Mouse (Mus musculus): ENCODE measurements at regions not wholly inside any gene's neighbourhood (a gene's known extent, or its start where the extent isn't known, plus 50 kb on each side); places are given as distances from the start of the nearest gene placed in this dataset. TPM values are rescaled to one million over a fixed set of nuclear protein-coding genes. Genes with fewer than 3 reads are reported as not detected.

- Histone ChIP-seq H3K36me3 (ENCODE audit: control insufficient read depth, insufficient read depth) (no peaks in the 10 kb centered on the region), H3K4me2 (replicated peaks; ENCODE audit: low read depth) (no peak overlapping the region), H3K27ac (ENCODE audit: low read depth, low read length) (no peak overlapping the region), H3K9ac (ENCODE audit: low read depth, low read length) (no peak overlapping the region), H3K4me3 (ENCODE audit: low read depth, low read length) (no peak overlapping the region), H3K27me3 (replicated peaks; ENCODE audit: control insufficient read depth, insufficient read depth, low read length) (no peaks in the 10 kb centered on the region), H3K4me1 (replicated peaks; ENCODE audit: control insufficient read depth, insufficient read depth, low read length) (no peaks in the 10 kb centered on the region), H3K9me3 (ENCODE audit: control insufficient read depth) (no peaks in the 10 kb centered on the region)
- WGBS: 74% methylated on average over 13 of the region's 13 CpGs
- no peak for ATAC-seq
- no peak for TF ChIP-seq CTCF (IDR thresholded peaks at IDR 0.05; ENCODE audit: low read depth)
Observed at GRCm38 (mm10) chr10:60891476-60892170, 60.2 kb upstream of the Unc5b start.

GRCm38 (mm10) chr10:60889792-60890191 is 58.4 kb upstream of the Unc5b start:
- no peak for TF ChIP-seq CTCF (IDR thresholded peaks at IDR 0.05; ENCODE audit: low read depth)
- Histone ChIP-seq H3K9ac (ENCODE audit: low read depth, low read length) (no peak overlapping the region), H3K27ac (ENCODE audit: low read depth, low read length) (no peak overlapping the region), H3K27me3 (replicated peaks; ENCODE audit: control insufficient read depth, insufficient read depth, low read length) (no peaks in the 10 kb centered on the region), H3K4me3 (ENCODE audit: low read depth, low read length) (no peak overlapping the region), H3K4me1 (replicated peaks; ENCODE audit: control insufficient read depth, insufficient read depth, low read length) (no peaks in the 10 kb centered on the region), H3K9me3 (ENCODE audit: control insufficient read depth) (no peaks in the 10 kb centered on the region), H3K36me3 (ENCODE audit: control insufficient read depth, insufficient read depth) (no peaks in the 10 kb centered on the region), H3K4me2 (replicated peaks; ENCODE audit: low read depth) (no peak overlapping the region)
- 84% methylated on average over 13 of the region's 13 CpGs for WGBS
- no peak for ATAC-seq

- no peak overlapping the region for H3K9ac ChIP-seq (ENCODE audit: low read depth, low read length)
- no peak for ATAC-seq
- no peaks in the 10 kb centered on the region for H3K27me3 ChIP-seq (replicated peaks; ENCODE audit: control insufficient read depth, insufficient read depth, low read length)
- H3K4me2 ChIP-seq (replicated peaks; ENCODE audit: low read depth): no peak overlapping the region
- no peak overlapping the region for H3K27ac ChIP-seq (ENCODE audit: low read depth, low read length)
- no peaks in the 10 kb centered on the region for H3K4me1 ChIP-seq (replicated peaks; ENCODE audit: control insufficient read depth, insufficient read depth, low read length)
- no peak for TF ChIP-seq CTCF (IDR thresholded peaks at IDR 0.05; ENCODE audit: low read depth)
- no peak overlapping the region for H3K4me3 ChIP-seq (ENCODE audit: low read depth, low read length)
- WGBS: 38% methylated on average over 7 of the region's 7 CpGs
- no peaks in the 10 kb centered on the region for H3K36me3 ChIP-seq (ENCODE audit: control insufficient read depth, insufficient read depth)
- H3K9me3 ChIP-seq (ENCODE audit: control insufficient read depth): no peaks in the 10 kb centered on the region
Observed at GRCm38 (mm10) chr10:60888541-60888940, 57.2 kb upstream of the Unc5b start.

- Histone ChIP-seq H3K27ac (ENCODE audit: low read depth, low read length) (no peak overlapping the region), H3K4me1 (replicated peaks; ENCODE audit: control insufficient read depth, insufficient read depth, low read length) (no peaks in the 10 kb centered on the region), H3K9me3 (ENCODE audit: control insufficient read depth) (no peaks in the 10 kb centered on the region), H3K9ac (ENCODE audit: low read depth, low read length) (no peak overlapping the region), H3K4me2 (replicated peaks; ENCODE audit: low read depth) (0 out of 2 replicates have a peak overlapping the region, but pooled peaks have one; percentile 24), H3K27me3 (replicated peaks; ENCODE audit: control insufficient read depth, insufficient read depth, low read length) (no peaks in the 10 kb centered on the region), H3K4me3 (ENCODE audit: low read depth, low read length) (no peak overlapping the region), H3K36me3 (ENCODE audit: control insufficient read depth, insufficient read depth) (no peaks in the 10 kb centered on the region)
- 30% methylated on average over 25 of the region's 25 CpGs for WGBS
- ATAC-seq: no peak; the same call in 1 of the 2 replicates
- no peak for TF ChIP-seq CTCF (IDR thresholded peaks at IDR 0.05; ENCODE audit: low read depth)
Observed at GRCm38 (mm10) chr10:60885348-60886275, 54.2 kb upstream of the Unc5b start.

- H3K4me3 ChIP-seq (ENCODE audit: low read depth, low read length): no peak overlapping the region
- no peak for TF ChIP-seq CTCF (IDR thresholded peaks at IDR 0.05; ENCODE audit: low read depth)
- H3K4me2 ChIP-seq (replicated peaks; ENCODE audit: low read depth): no peak overlapping the region
- H3K4me1 ChIP-seq (replicated peaks; ENCODE audit: control insufficient read depth, insufficient read depth, low read length): no peaks in the 10 kb centered on the region
- no peaks in the 10 kb centered on the region for H3K9me3 ChIP-seq (ENCODE audit: control insufficient read depth)
- WGBS: 90% methylated on average over 5 of the region's 5 CpGs
- no peaks in the 10 kb centered on the region for H3K27me3 ChIP-seq (replicated peaks; ENCODE audit: control insufficient read depth, insufficient read depth, low read length)
- H3K27ac ChIP-seq (ENCODE audit: low read depth, low read length): no peak overlapping the region
- no peaks in the 10 kb centered on the region for H3K36me3 ChIP-seq (ENCODE audit: control insufficient read depth, insufficient read depth)
- H3K9ac ChIP-seq (ENCODE audit: low read depth, low read length): no peak overlapping the region
- ATAC-seq: no peak
Observed at GRCm38 (mm10) chr10:60884806-60885205, 53.4 kb upstream of the Unc5b start.

MicroRNA genes in the stretch of these regions (microRNA counts, 519-probe panel; counts per million panel counts)
- not detected for microRNA mmu-miR-466j

Small RNA genes lying in the stretch of these regions (microRNA-seq; reads per million reads assigned to microRNA genes)
- not detected for gene Mir466j
- not detected for gene Mir6408
